Mouse (Mus musculus): ENCODE measurements at regions not wholly inside any gene's neighbourhood (a gene's known extent, or its start where the extent isn't known, plus 50 kb on each side); places are given as distances from the start of the nearest gene placed in this dataset.

- DNase-seq = no peak
Measured at GRCm38 (mm10) chr13:82187196-82187595, 404.3 kb downstream of the Cetn3 start.

GRCm38 (mm10) chr13:82200739-82201138 lies 417.9 kb downstream of the Cetn3 start:
- DNase-seq = no peak

- DNase-seq = no peak
Measured at GRCm38 (mm10) chr13:82225430-82225829, 442.6 kb downstream of the Cetn3 start.

- DNase-seq = no peak
Measured at GRCm38 (mm10) chr13:82233901-82234300, 451.0 kb downstream of the Cetn3 start.

GRCm38 (mm10) chr13:82246231-82246630 lies 463.4 kb downstream of the Cetn3 start:
- no peak for DNase-seq

- DNase-seq = no peak
Measured at GRCm38 (mm10) chr13:82250361-82250760, 467.5 kb downstream of the Cetn3 start.

GRCm38 (mm10) chr13:82258491-82258935 lies 475.6 kb downstream of the Cetn3 start:
- no peak for DNase-seq

GRCm38 (mm10) chr13:82264236-82264635 lies 481.4 kb downstream of the Cetn3 start:
- no peak for DNase-seq

- no peak for DNase-seq
Measured at GRCm38 (mm10) chr13:82265170-82265569, 482.3 kb downstream of the Cetn3 start.

GRCm38 (mm10) chr13:82265736-82266135 lies 482.9 kb downstream of the Cetn3 start:
- no peak for DNase-seq

GRCm38 (mm10) chr13:82274733-82275132 lies 491.9 kb downstream of the Cetn3 start:
- DNase-seq = no peak

- DNase-seq = no peak
Measured at GRCm38 (mm10) chr13:82276001-82276400, 493.1 kb downstream of the Cetn3 start.

GRCm38 (mm10) chr13:82280744-82281143 lies 497.9 kb downstream of the Cetn3 start:
- DNase-seq = no peak

GRCm38 (mm10) chr13:82295834-82296233 lies 513.0 kb downstream of the Cetn3 start:
- DNase-seq = no peak

GRCm38 (mm10) chr13:82304227-82304626 lies 521.4 kb downstream of the Cetn3 start:
- DNase-seq = no peak

- no peak for DNase-seq
Measured at GRCm38 (mm10) chr13:82305076-82305475, 522.2 kb downstream of the Cetn3 start.

- DNase-seq = peak; percentile 29
Measured at GRCm38 (mm10) chr13:82308336-82308735, 525.5 kb downstream of the Cetn3 start.

GRCm38 (mm10) chr13:82316573-82317202 lies 533.8 kb downstream of the Cetn3 start:
- DNase-seq = peak; percentile 29

GRCm38 (mm10) chr13:82317203-82317580 lies 534.3 kb downstream of the Cetn3 start:
- peak; percentile 5 for DNase-seq

GRCm38 (mm10) chr13:82318395-82318794 lies 535.5 kb downstream of the Cetn3 start:
- DNase-seq = no peak

GRCm38 (mm10) chr13:82354355-82354754 lies 571.5 kb downstream of the Cetn3 start:
- DNase-seq = no peak

GRCm38 (mm10) chr13:82355296-82355695 lies 572.4 kb downstream of the Cetn3 start:
- no peak for DNase-seq

- no peak for DNase-seq
Measured at GRCm38 (mm10) chr13:82359442-82359841, 576.6 kb downstream of the Cetn3 start.

- DNase-seq = no peak
Measured at GRCm38 (mm10) chr13:82360711-82361110, 577.8 kb downstream of the Cetn3 start.

- DNase-seq = no peak
Measured at GRCm38 (mm10) chr13:82361379-82361778, 578.5 kb downstream of the Cetn3 start.
